Mouse (Mus musculus) cortical plate, adult 2 months (tissue): ENCODE data around the gene Baiap2.

ENCODE experiments used
- CTCF ChIP-seq: fragments of 200-500 bp; IDR thresholded peaks from 2 replicates; pipeline ENCODE4 v1.5.1; 2011; ENCODE audit warnings: mild to moderate bottlenecking, control low read depth, low read length; ENCODE audit not compliant: insufficient read depth; ENCODE audit errors: extremely low read depth
- POLR2A ChIP-seq: fragments of 200-500 bp; IDR thresholded peaks from 2 replicates; pipeline ENCODE4 v1.6.1; 2011; ENCODE audit warnings: mild to moderate bottlenecking, low read length, control low read depth; ENCODE audit not compliant: insufficient read depth; ENCODE audit errors: extremely low read depth

DNA sequence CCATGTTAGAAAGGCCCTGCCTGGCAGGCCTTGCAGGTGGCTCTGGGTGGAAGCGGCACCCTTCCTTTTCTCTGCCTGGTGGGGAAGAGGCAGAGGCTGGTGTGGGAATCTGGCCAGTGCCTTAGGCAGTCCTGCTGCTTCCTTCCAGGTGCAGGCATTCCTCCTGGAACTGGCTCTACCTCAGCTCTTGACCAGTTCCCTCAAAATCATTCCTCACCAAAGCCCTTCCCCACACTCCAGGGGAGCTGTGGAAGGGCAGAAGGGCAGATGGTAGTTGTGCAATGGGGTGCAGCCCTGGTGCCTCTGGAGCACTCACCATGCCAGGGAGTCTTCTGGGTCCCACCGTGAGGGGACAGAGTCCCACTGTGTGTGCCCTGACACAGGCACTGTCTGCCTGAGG, 6.1 kb upstream of the Baiap2 start:
- TF ChIP-seq CTCF (no peak), POLR2A (no peak)
